Mouse (Mus musculus): ENCODE results near the gene Rgp1. TPM values are rescaled to one million over a fixed set of nuclear protein-coding genes. Genes with fewer than 3 reads are reported as not detected.
A peak's percentile ranks its signal among the peaks of the same experiment; 100 is the strongest.

Gene Rgp1
- total RNA-seq, 2 experiments from 2014 or later: 20.0 to 24.3 TPM

- Histone ChIP-seq H3K27ac (no peak overlapping the region), H3K4me3 (no peak overlapping the region)
- intact Hi-C loops (cut with DNase I): loop anchor here (2.0 to 10.0 kb wide), 2 partner anchors 13 to 521 kb away; partner anchors contain the start of gene Stoml2
- no peak for DNase-seq
- no peak for TF ChIP-seq CTCF (IDR thresholded peaks at IDR 0.05)
These were observed 22.6 kb upstream of the Rgp1 start for GRCm38 (mm10) chr4:43555926-43556325.

- Histone ChIP-seq H3K27ac (peak overlapping the region; percentile 99), H3K4me3 (peak overlapping the region; percentile 83)
- no peak for DNase-seq
- intact Hi-C loops (cut with DNase I): loop anchor here (10.0 kb wide), 1 partner anchor 523 kb away; the partner anchor contains the start of gene Stoml2
- no peak for TF ChIP-seq CTCF (IDR thresholded peaks at IDR 0.05)
These were observed 20.4 kb upstream of the Rgp1 start for GRCm38 (mm10) chr4:43558028-43558630.

GRCm38 (mm10) chr4:43558631-43559356 lies 19.7 kb upstream of the Rgp1 start:
- H3K27ac ChIP-seq: peak overlapping the region; percentile 99
- peak; percentile 68 for DNase-seq
- H3K4me3 ChIP-seq: peak overlapping the region; percentile 83
- TF ChIP-seq CTCF (IDR thresholded peaks at IDR 0.05): no peak
- intact Hi-C loops (cut with DNase I): loop anchor here (10.0 kb wide), 1 partner anchor 524 kb away; the partner anchor contains the start of gene Stoml2

- peak overlapping the region; percentile 99 for H3K27ac ChIP-seq
- no peak for DNase-seq
- no peak for TF ChIP-seq CTCF (IDR thresholded peaks at IDR 0.05)
These were observed 18.8 kb upstream of the Rgp1 start for GRCm38 (mm10) chr4:43559519-43560242.

GRCm38 (mm10) chr4:43560243-43560611 lies 18.3 kb upstream of the Rgp1 start:
- intact Hi-C loops (cut with DNase I): loop anchor here (5.0 kb wide), 1 partner anchor 97 kb away; the partner anchor contains the start of gene Hint2
- peak overlapping the region; percentile 83 for H3K4me3 ChIP-seq
- H3K27ac ChIP-seq: peak overlapping the region; percentile 99
- TF ChIP-seq CTCF (IDR thresholded peaks at IDR 0.05): no peak
- DNase-seq: peak; percentile 66

More at GRCm38 (mm10) chr4:43559519-43560242, 18.8 kb upstream of the Rgp1 start:
- H3K4me3 ChIP-seq: peak overlapping the region; percentile 83
- intact Hi-C loops (cut with DNase I): loop anchor here (5.0 to 10.0 kb wide), 2 partner anchors 98 to 525 kb away; partner anchors contain the start of genes Hint2 and Stoml2

GRCm38 (mm10) chr4:43560976-43561375 lies 17.5 kb upstream of the Rgp1 start:
- intact Hi-C loops (cut with DNase I): loop anchor here (5.0 kb wide), 1 partner anchor 96 kb away; the partner anchor contains the start of gene Hint2
- no peak for TF ChIP-seq CTCF (IDR thresholded peaks at IDR 0.05)
- peak overlapping the region; percentile 99 for H3K27ac ChIP-seq

GRCm38 (mm10) chr4:43561436-43561996 lies 17.0 kb upstream of the Rgp1 start:
- TF ChIP-seq CTCF (IDR thresholded peaks at IDR 0.05): no peak
- Histone ChIP-seq H3K27ac (peak overlapping the region; percentile 99), H3K4me3 (peak overlapping the region; percentile 83)
- DNase-seq: no peak
- intact Hi-C loops (cut with DNase I): loop anchor here (5.0 kb wide), 1 partner anchor 96 kb away; the partner anchor contains the start of gene Hint2

More at GRCm38 (mm10) chr4:43560976-43561375, 17.5 kb upstream of the Rgp1 start:
- DNase-seq: no peak
- H3K4me3 ChIP-seq: peak overlapping the region; percentile 83

- intact Hi-C loops (cut with DNase I): loop anchor here (2.0 to 5.0 kb wide), 2 partner anchors 17 to 95 kb away; partner anchors contain the start of genes Gba2, Hint2 and Rgp1
- peak; percentile 95 for DNase-seq
- peak; percentile 19; the same call in 1 of the 2 replicates for TF ChIP-seq CTCF (IDR thresholded peaks at IDR 0.05)
These were observed 16.3 kb upstream of the Rgp1 start, which contains the start of the genes Creb3 and Tln1 for GRCm38 (mm10) chr4:43561997-43562768. Gene Creb3, plus strand, starts transcription at chr4:43562332. Gene Tln1, minus strand, starts transcription at chr4:43562691.

GRCm38 (mm10) chr4:43562769-43563600 lies 15.5 kb upstream of the Rgp1 start:
- intact Hi-C loops (cut with DNase I): loop anchor here (2.0 to 5.0 kb wide), 2 partner anchors 16 to 94 kb away; partner anchors contain the start of genes Gba2, Hint2 and Rgp1
- peak overlapping the region; percentile 99 for H3K27ac ChIP-seq
- TF ChIP-seq CTCF (IDR thresholded peaks at IDR 0.05): no peak
- DNase-seq: no peak
- H3K4me3 ChIP-seq: peak overlapping the region; percentile 83

More at GRCm38 (mm10) chr4:43561997-43562768, 16.3 kb upstream of the Rgp1 start, which contains the start of the genes Creb3 and Tln1:
- Histone ChIP-seq H3K27ac (peak within 1 kb of the TSS; percentile 99), H3K4me3 (peak within 1 kb of the TSS; percentile 83)

GRCm38 (mm10) chr4:43563601-43563875 lies 15.0 kb upstream of the Rgp1 start:
- intact Hi-C loops (cut with DNase I): loop anchor here (2.0 to 5.0 kb wide), 2 partner anchors 15 to 94 kb away; partner anchors contain the start of genes Gba2, Hint2 and Rgp1
- no peak for DNase-seq
- Histone ChIP-seq H3K27ac (peak overlapping the region; percentile 99), H3K4me3 (peak overlapping the region; percentile 83)
- TF ChIP-seq CTCF (IDR thresholded peaks at IDR 0.05): no peak

Measured in gastrocnemius, adult 2 months (tissue).